Mouse (Mus musculus): ENCODE results near the gene Ccp110. TPM values are rescaled to one million over a fixed set of nuclear protein-coding genes. Genes with fewer than 3 reads are reported as not detected.

Gene Ccp110
- polyA plus RNA-seq, 2 experiments = 4.2 to 13.8 TPM

- H3K4me1 ChIP-seq (replicated peaks; ENCODE audit: control insufficient read depth in 2 of 2, insufficient read depth in 2 of 2, low read length in 1 of 2) = no peaks in the 10 kb centered on the region
- H3K4me3 ChIP-seq (ENCODE audit: insufficient read depth in 1 of 2, low read depth in 2 of 2, low read length in 2 of 2) = no peak overlapping the region
- DNase-seq (ENCODE audit: low read depth in 3 of 3, low spot score in 3 of 3) = no peak
- no peak overlapping the region for H3K27ac ChIP-seq
- H3K27me3 ChIP-seq (ENCODE audit: control insufficient read depth, insufficient read depth, low read length) = no peaks in the 10 kb centered on the region
- no peaks in the 10 kb centered on the region for H3K9me3 ChIP-seq (ENCODE audit: control insufficient read depth, low read length)
- H3K4me2 ChIP-seq (ENCODE audit: low read depth) = no peak overlapping the region
- H3K9ac ChIP-seq (replicated peaks) = no peak overlapping the region
- peaks cover 11% of the 10 kb centered on the region for H3K36me3 ChIP-seq (replicated peaks; ENCODE audit: control insufficient read depth, insufficient read depth, low read depth)
- ATAC-seq (ENCODE audit: insufficient read depth) = no peak
- whole genome bisulfite sequencing (ENCODE audit: insufficient replicate concordance) = 88% methylated on average over 13 of the region's 13 CpGs
- TF ChIP-seq CTCF (IDR thresholded peaks at IDR 0.05; ENCODE audit: low read depth) (no peak), EP300 (IDR thresholded peaks at IDR 0.05; ENCODE audit: low read depth) (no peak)
Observed at GRCm38 (mm10) chr7:118733225-118733624, 20.9 kb downstream of the Ccp110 start.

DNA sequence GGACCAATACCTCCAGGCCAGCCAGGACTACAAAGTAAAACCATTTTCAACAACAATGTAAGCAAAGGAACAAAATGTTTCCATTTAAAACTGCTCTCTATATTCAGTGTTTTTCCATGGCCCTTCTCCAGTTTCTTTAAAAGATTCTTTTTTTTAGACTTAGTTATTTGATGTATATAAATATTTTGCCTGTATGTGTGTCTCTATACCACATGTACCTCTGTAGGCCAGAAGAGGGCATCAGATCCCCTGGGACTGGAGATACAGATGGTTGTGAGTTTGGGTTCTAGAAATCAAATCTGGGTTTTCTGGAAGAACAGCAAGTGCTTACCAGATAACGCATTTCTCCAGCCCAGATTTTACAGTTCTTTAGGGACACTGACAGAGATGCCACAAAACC lies 26.4 kb downstream of the Ccp110 start:
- H3K9ac ChIP-seq (replicated peaks) = no peak overlapping the region
- no peak overlapping the region for H3K4me2 ChIP-seq (ENCODE audit: low read depth)
- TF ChIP-seq CTCF (IDR thresholded peaks at IDR 0.05; ENCODE audit: low read depth) (peak; percentile 43; the same call in 1 of the 2 replicates), EP300 (IDR thresholded peaks at IDR 0.05; ENCODE audit: low read depth) (no peak)
- peaks cover 10 to 15% of the 10 kb centered on the region in 2 experiments for H3K4me1 ChIP-seq (replicated peaks; ENCODE audit: control insufficient read depth in 2 of 2, insufficient read depth in 2 of 2, low read length in 1 of 2)
- H3K9me3 ChIP-seq (ENCODE audit: control insufficient read depth, low read length) = no peaks in the 10 kb centered on the region
- ATAC-seq (ENCODE audit: insufficient read depth) (no peak), DNase-seq (ENCODE audit: low read depth in 3 of 3, low spot score in 3 of 3) (no peak)
- H3K36me3 ChIP-seq (replicated peaks; ENCODE audit: control insufficient read depth, insufficient read depth, low read depth) = no peaks in the 10 kb centered on the region; the same call in 1 of the 2 replicates
- no peak overlapping the region for H3K4me3 ChIP-seq (ENCODE audit: insufficient read depth in 1 of 2, low read depth in 2 of 2, low read length in 2 of 2)
- no peaks in the 10 kb centered on the region for H3K27me3 ChIP-seq (ENCODE audit: control insufficient read depth, insufficient read depth, low read length)
- no peak overlapping the region for H3K27ac ChIP-seq
- WGBS (ENCODE audit: insufficient replicate concordance) = 27% methylated on average over 1 of the region's 1 CpGs

GRCm38 (mm10) chr7:118739975-118740531 lies 27.7 kb downstream of the Ccp110 start, which contains the start of gene Vps35l:
TSS of gene Vps35l (plus strand) at chr7:118740226.
- DNase-seq (ENCODE audit: low read depth in 3 of 3, low spot score in 3 of 3) (peak; percentile 61 to 74 (median 67)), ATAC-seq (ENCODE audit: insufficient read depth) (peak; percentile 84)
- TF ChIP-seq EP300 (IDR thresholded peaks at IDR 0.05; ENCODE audit: low read depth) (no peak), CTCF (IDR thresholded peaks at IDR 0.05; ENCODE audit: low read depth) (peak; percentile 99)
- H3K4me3 ChIP-seq (ENCODE audit: insufficient read depth in 1 of 2, low read depth in 2 of 2, low read length in 2 of 2) = peak within 1 kb of the TSS; percentile 67 to 97
- H3K4me1 ChIP-seq (replicated peaks; ENCODE audit: control insufficient read depth in 2 of 2, insufficient read depth in 2 of 2, low read length in 1 of 2) = peaks cover 10 to 15% of the 10 kb centered on the region in 2 experiments
- H3K27ac ChIP-seq = peak within 1 kb of the TSS; percentile 25
- no peaks in the 10 kb centered on the region for H3K9me3 ChIP-seq (ENCODE audit: control insufficient read depth, low read length)
- H3K4me2 ChIP-seq (ENCODE audit: low read depth) = peak within 1 kb of the TSS; percentile 84
- peak within 1 kb of the TSS; percentile 62 for H3K9ac ChIP-seq (replicated peaks)
- no peaks in the 10 kb centered on the region for H3K27me3 ChIP-seq (ENCODE audit: control insufficient read depth, insufficient read depth, low read length)
- no peaks in the 10 kb centered on the region; the same call in 1 of the 2 replicates for H3K36me3 ChIP-seq (replicated peaks; ENCODE audit: control insufficient read depth, insufficient read depth, low read depth)
- WGBS (ENCODE audit: insufficient replicate concordance) = 2% methylated on average over 15 of the region's 16 CpGs

DNA sequence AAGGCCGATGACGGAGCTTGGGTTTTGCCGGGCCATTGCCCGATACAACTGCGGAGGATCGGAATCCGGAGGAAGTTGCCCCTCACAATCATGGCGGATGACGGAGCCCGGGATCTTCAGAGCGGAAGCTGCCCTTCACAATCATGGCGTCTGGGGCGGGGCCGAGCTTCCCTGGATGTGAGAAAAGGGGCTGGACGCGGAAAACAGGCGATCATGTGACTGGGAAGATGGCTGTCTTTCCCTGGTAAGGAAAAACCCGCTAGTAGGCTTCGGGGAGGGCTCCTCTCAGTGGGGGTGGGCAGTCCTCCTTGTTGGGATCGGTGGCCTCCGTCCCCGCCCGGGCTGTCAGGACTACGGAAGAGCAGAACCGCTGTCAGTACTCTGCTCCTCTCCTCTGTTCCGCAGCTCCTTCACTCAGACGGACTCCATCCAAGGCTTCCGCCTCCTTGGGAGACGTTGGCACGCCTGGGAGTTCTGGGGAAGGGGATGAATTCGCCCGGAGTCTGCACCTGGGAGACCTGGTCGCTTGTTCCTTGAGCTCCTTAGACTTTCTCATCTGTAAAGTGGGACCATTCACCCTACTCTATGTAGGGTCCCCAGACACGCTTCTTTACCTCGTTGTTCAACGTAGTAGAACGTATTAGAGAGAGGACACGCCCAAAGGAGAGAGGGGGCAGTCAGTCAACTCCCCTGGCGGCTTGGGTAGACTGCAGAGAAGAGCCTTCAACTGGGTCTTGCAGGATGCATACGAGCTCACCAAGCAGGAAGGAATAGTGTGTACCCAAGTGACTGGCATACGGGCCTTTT lies 28.4 kb downstream of the Ccp110 start:
- WGBS (ENCODE audit: insufficient replicate concordance) = 1% methylated on average over 41 of the region's 41 CpGs
- peaks cover 10 to 15% of the 10 kb centered on the region in 2 experiments for H3K4me1 ChIP-seq (replicated peaks; ENCODE audit: control insufficient read depth in 2 of 2, insufficient read depth in 2 of 2, low read length in 1 of 2)
- no peaks in the 10 kb centered on the region; the same call in 1 of the 2 replicates for H3K36me3 ChIP-seq (replicated peaks; ENCODE audit: control insufficient read depth, insufficient read depth, low read depth)
- H3K4me2 ChIP-seq (ENCODE audit: low read depth) = peak overlapping the region; percentile 84
- peak overlapping the region; percentile 25 for H3K27ac ChIP-seq
- no peaks in the 10 kb centered on the region for H3K9me3 ChIP-seq (ENCODE audit: control insufficient read depth, low read length)
- H3K9ac ChIP-seq (replicated peaks) = peak overlapping the region; percentile 62
- TF ChIP-seq CTCF (IDR thresholded peaks at IDR 0.05; ENCODE audit: low read depth) (no peak), EP300 (IDR thresholded peaks at IDR 0.05; ENCODE audit: low read depth) (no peak)
- H3K4me3 ChIP-seq (ENCODE audit: insufficient read depth in 1 of 2, low read depth in 2 of 2, low read length in 2 of 2) = peak overlapping the region; percentile 67 to 97
- DNase-seq (ENCODE audit: low read depth in 3 of 3, low spot score in 3 of 3) (peak; percentile 87 to 95 (median 87)), ATAC-seq (ENCODE audit: insufficient read depth) (peak; percentile 96)
- no peaks in the 10 kb centered on the region for H3K27me3 ChIP-seq (ENCODE audit: control insufficient read depth, insufficient read depth, low read length)

- Histone ChIP-seq H3K9me3 (ENCODE audit: control insufficient read depth, low read length) (no peaks in the 10 kb centered on the region), H3K4me1 (replicated peaks; ENCODE audit: control insufficient read depth in 2 of 2, insufficient read depth in 2 of 2, low read length in 1 of 2) (peaks cover 10 to 15% of the 10 kb centered on the region in 2 experiments), H3K27me3 (ENCODE audit: control insufficient read depth, insufficient read depth, low read length) (no peaks in the 10 kb centered on the region), H3K4me2 (ENCODE audit: low read depth) (0 out of 2 replicates have a peak overlapping the region, but pooled peaks have one; percentile 11), H3K27ac (no peak overlapping the region), H3K36me3 (replicated peaks; ENCODE audit: control insufficient read depth, insufficient read depth, low read depth) (no peaks in the 10 kb centered on the region; the same call in 1 of the 2 replicates), H3K4me3 (ENCODE audit: insufficient read depth in 1 of 2, low read depth in 2 of 2, low read length in 2 of 2) (no peak overlapping the region), H3K9ac (replicated peaks) (no peak overlapping the region)
- ATAC-seq (ENCODE audit: insufficient read depth) (no peak), DNase-seq (ENCODE audit: low read depth in 3 of 3, low spot score in 3 of 3) (no peak)
- TF ChIP-seq CTCF (IDR thresholded peaks at IDR 0.05; ENCODE audit: low read depth) (no peak), EP300 (IDR thresholded peaks at IDR 0.05; ENCODE audit: low read depth) (no peak)
- WGBS (ENCODE audit: insufficient replicate concordance) = 50% methylated on average over 6 of the region's 6 CpGs
Observed at GRCm38 (mm10) chr7:118742278-118742677, 29.9 kb downstream of the Ccp110 start.
